Mouse (Mus musculus) WW6 (cell line): ENCODE measurements at regions not wholly inside any gene's neighbourhood (a gene's known extent, or its start where the extent isn't known, plus 50 kb on each side); places are given as distances from the start of the nearest gene placed in this dataset.
"Not testable (repeated sequence)": the region's sequence is repeated elsewhere in the genome, so short reads cannot be mapped to it uniquely, and the experiment has no call there.

ENCODE experiments used
- DNase-seq: peaks from one replicate; pipeline ENCODE4 v3.0.0-alpha.2; 2013; ENCODE audit warnings: low read depth, low spot score

DNA sequence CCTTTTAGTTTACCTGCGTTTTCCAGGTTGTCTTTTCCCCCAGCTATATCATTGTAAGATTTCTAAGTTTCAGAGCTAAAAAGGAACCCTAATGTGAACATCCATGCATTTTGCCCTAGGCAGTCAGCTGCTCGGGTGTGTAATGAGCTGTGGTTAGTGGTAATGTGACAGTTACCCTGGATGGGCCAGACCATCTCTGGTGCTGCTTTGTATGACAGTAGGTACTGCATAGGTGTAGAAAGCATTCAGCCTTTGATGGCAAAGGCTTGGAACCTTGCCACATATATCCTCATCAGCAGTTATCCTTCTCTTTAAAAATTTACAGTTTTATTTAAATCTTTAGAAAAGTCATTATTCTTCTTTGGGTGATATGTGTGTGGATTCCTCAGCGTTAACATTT is 222.5 kb downstream of the Dact1 start:
- DNase-seq, result no peak

DNA sequence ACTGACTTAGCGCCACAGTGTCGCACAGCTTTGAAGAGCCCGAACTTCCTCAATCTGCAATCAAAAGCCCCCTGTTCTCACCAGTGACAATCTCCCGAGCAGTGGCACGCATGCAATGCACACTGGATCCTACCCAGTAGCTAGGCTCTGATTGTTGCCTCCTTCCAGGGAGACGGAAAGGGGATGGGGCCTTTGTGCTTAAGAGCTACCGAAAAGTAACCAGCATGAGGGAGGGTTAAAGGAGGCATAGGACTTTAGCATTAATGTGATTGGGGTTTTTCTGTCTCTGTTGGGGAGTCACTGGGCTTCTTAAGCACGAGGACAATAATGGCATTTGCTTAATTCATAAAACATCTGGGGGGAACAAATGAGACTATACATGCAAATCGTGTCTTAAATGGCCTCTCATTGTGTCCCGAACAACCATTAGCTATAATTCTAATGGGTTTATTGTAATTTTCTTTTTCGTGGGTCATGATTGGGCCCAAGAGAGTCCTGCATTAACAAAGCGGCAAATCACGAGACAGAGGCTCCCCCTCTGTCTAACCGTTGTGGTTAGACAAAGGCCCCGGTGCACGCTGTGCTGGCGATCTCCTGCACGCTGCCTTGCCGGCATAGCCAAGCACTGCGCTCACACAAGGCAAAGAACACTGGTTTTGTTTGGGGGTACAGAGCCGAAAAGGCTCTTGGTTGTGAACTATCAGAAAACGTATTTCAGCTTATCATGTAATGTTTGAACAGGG is 223.2 kb downstream of the Dact1 start:
- no peak for DNase-seq

DNA sequence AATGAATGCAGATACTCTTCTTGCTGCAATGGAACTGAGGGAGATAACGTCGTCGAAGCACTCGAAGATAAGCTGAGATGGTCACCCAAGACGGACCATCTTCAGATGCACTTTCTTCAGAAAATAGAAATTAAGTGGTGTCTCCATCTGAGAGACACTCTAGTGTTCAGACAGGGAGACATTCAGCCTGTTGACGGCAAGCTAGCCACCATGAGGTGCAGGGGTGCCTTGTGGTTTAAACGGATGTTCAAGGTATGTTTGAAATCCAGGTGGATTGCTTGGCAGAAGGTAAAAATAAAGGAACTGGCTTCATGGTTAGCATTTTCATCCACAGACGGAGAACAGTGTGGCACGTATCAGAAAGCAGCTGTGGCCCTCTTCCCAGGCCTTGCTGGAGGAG is 224.0 kb downstream of the Dact1 start:
- DNase-seq, result no peak

DNA sequence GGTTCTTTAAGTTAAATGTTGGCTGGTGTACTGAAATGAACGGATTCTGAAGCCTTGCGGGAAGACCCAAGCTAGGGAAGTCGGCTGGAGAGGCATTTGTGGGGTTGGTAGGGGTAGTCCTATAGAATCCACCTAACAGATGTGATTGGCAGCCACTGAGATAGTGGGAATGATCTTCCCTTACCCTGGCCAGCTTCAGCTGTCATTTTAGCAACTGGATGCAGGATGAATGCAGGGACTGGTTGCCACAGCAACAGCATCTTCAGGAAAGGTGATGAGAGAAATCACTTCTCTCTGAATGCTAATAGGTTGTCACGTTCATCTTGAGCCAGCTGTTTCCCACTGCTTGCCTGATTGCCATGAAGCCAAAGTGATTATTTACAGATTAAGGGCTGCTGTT is 224.5 kb downstream of the Dact1 start:
- no peak for DNase-seq

DNA sequence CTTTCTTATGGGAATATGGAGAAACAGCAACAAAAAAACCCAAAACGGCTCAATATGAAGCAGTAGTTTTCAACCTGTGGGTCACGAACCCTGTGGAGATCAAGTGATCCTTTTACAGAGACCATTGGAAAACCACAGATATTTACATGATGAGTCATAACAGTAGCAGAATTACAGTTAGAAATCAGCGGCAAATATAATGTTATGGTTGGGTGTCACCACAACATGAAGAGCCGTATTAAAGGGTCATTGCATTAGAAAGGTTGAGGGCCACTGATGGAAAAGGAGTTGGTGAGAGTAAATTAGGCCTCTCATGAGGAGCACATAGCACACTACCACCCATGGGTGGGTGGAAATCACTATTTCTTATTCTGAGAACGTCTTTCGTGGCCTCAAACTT is 225.6 kb downstream of the Dact1 start:
- no peak for DNase-seq

DNA sequence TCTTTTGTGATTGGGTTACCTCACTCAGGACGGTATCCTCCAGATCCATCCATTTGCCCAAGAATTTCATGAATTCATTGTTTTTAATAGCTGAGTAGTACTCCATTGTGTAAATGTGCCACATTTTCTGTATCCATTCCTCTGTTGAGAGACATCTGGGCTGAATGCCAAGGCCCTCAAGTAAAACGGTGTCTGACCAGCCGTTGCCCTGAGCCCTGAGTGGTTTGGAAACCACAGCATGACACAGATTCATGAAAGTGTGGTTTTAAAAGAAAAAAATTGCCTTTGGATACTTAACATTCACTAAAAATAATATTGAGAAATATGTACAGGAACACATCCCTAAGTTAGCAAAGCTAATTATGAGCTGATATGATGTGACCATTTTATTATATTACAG is 226.1 kb downstream of the Dact1 start:
- not testable (repeated sequence) for DNase-seq

DNA sequence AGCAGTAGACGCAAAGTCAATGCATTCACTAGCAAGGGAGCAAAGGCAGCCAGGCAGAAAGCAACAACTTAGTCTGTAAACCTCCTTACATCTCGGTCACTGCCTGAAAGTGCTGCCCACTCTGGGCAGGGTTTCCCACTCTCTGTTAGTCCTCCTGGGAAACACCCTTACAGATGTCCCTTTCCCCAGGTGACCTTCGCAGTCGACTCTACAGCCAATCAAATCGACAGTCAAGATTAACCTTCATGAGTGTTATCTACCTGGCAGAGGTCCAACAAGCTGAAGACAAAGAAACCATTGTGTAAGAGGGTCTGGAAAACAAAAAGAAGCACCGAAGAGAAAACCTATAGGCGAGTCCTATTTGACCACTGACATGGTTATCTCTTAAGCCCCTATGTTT is 229.0 kb downstream of the Dact1 start:
- DNase-seq, result no peak

DNA sequence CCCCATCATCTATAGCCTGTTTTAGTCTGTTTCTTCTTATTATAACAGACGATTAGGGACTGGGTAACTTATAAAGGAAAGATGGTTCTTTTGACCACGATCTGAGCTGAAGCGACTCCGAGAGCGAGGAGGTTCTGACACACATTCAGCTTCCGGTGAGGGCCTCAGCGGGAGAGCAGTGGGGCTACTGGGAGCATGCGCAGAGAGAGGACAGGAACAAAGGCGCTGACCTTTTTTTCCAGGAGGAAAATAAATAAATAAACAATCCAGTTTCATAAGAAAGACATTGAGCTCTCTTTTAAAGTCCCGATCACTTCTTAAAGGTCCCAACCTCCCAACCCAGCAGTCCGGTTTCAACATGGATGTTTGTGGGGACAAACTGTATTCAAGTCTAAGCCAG is 230.6 kb downstream of the Dact1 start:
- no peak for DNase-seq

DNA sequence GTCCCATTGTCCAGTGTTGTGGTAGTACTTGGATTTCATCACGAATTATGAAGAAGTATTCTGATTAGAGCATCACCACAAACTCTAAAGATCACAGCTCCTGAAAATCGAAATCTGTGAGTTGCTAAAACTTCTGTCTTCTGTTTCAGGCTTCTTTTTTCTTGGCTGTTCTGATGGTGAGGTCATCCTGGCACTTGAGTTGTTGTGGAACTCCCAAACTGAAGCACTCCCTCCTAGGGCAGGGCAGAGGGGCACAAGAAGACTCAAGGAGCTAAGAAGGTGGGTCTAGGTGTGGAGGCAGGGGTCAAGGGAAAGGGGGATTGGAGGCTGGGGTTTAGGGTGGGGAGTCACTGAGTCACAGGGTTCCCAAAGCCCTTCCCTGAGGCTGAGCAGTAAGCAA is 232.3 kb downstream of the Dact1 start:
- DNase-seq, result no peak

DNA sequence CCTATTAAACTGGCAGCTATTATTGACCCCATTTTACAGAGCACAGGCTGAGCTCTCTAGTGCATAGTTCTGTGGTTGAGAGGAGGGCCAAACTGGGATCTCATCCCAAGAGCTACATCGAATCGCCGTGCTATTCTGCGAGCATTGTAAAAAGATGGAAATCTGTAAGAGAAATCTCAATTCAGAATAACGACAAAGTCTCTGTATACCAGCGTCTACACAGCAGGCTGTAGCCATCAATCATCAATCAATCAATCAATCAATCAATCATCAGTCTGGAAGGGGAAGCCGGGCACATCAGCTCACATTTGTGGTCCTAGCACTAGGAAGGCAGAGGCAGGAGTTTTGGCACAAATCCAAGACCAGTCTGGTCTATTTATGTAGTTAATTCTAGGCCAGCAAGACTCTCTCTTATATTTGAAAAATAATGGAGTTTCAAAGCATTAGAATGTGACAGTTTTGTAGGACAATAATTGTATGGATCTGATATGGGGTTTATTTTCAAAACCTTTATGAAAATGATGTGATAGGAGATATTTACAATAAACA is 234.0 kb downstream of the Dact1 start:
- no peak for DNase-seq

DNA sequence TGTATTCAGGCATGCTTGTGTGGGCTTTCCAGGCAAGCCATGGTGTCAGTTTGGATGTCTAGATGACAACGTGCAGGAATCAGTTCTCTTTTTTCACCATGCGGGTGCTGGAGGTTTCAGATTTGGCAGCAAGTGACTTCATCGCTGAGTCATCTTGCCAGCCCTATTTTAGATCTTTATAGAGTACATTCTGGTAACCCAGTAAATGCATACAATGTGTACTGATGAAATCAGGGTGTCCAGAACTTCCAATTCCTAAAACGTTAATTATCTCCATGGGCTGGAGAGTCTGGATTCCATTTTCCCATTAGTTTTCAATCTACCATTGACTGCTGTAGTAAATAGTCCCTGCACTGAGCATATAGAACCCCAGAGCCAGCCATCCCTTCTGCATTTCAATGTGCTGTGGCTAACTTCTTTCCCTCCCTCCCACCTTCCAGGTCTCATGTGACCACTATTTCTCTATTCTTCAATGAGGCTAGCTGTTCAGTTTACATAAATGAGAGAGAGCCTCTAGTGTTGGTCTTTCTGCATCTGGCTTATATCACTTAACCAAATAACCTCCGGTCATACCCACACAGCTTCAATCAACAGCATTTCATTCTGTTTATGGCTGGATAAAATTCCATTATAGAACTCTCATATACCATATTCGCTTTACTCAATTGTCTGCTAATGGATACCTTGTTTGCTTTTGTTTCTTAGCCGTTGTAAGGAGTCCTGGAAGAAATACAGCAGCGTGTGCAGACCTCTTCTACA is 234.9 kb downstream of the Dact1 start:
- DNase-seq, result no peak

DNA sequence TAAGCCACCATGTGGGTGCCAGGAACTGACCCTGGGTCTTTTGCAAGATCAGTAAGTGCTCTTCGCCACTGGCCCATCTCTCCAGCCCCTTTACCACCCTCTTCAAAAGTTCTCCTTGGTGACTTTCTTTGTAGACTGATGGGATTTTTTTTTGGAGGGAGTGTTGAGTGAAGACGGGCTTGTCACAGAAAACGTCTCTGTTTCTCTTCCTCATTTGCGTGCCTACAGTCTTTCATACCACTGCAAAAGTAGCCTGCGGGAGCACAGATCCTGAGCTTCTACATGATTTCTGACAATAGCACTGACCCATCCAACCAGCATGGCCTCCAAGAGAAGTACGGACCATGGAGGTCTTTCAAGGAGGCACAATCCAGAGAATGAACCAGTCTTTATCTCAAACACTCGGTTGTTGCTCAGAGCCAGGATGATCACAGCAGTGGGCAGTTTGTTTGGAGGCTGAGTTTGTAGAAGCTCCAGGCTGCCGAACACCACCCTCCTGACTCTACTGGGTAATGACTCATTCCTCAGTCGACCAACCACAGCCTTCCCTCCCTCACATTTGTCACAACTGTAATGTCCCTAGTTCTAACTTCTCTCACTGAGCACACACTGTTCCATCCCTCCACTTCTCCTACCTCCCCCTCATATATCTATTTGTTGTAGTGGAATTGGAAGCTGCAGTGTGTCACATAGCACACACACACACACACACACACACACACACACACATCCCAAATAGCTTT is 237.0 kb downstream of the Dact1 start:
- no peak for DNase-seq

DNA sequence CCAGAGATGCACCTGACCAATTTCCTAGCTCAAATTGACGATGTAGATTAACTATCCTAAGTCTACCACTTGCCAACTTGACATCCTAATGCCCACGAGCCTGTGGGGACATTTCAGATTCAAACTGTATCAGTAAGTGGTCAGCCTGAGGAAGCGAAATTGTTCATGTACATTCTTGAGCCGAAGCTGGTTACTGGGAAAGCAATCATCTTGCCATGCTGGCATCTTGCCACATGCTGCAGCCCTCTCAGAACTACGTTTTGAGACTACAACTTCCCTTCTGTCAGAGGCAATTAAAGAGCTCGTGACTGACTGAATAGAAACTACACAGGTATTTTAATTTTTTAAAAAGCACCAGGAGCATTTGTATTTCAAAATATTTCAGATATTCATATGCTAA is 239.7 kb downstream of the Dact1 start:
- no peak for DNase-seq

DNA sequence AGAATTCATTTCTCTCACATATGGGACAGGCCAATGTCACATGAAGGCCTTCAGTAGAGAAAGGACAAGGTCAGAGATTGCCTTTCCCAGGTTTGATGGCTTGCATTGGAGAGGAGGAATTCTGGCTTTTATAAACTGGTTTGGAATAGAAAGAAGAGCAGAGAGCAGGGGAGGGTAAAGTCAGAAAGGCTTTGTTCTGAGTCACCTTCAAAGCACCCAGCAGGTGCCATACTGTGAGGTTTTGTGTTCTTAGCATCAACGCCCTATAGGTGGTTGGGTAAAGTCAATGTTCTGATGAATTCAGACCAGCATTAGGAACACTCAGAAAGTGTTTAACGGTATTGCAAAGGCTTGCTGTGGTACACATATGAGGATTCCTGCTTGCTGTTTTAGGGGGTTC is 244.5 kb downstream of the Dact1 start:
- DNase-seq, result no peak

DNA sequence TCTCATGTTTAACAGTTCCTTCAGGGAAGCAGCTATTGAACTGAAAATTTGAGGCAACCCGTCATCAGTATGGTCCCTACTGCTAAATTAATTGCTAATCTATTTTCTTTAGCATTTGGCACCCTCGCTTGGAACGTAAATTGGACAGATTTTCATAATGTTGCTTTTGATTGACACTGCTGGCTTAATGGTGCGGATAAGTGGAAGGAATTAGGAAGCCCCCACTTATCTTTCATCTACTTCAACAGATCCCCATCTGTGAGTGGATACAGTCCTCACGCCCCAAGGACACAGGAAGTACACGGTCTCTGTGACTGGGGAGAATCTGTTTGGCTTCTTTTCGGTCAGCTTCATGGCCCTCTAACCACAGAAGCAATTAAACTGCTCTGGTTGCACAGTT is 251.6 kb downstream of the Dact1 start:
- no peak for DNase-seq

DNA sequence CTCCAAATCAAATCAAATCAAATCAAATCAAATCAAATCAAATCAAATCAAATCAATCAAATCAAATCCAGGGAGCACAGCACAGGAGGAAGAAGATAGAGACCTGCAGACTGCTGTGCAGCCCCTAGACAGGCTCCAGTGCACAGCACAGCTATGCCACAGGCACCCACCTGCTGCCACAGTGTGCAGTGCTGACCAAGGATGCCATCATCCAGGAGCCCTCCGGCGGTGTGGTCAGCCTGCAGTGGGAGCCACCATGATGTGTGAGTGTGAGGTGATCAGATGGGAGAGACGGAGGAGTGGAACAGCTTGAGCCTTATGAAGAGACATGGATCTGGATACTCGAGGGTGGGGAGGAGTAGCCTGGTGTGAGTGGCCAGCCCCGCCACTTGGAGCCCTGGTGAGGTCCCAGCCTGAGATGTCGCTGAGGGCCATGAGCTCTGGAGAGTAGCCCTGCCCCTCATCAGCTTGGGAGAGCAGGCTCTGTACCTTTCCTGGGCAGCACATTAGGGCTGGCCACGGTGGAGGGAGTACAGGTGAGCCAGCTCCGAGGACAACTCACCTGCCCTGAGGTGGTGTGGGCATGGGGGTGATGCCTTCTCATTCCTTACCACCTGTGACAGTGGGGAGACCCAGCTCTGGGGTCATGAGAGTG is 252.4 kb downstream of the Dact1 start:
- no peak for DNase-seq

DNA sequence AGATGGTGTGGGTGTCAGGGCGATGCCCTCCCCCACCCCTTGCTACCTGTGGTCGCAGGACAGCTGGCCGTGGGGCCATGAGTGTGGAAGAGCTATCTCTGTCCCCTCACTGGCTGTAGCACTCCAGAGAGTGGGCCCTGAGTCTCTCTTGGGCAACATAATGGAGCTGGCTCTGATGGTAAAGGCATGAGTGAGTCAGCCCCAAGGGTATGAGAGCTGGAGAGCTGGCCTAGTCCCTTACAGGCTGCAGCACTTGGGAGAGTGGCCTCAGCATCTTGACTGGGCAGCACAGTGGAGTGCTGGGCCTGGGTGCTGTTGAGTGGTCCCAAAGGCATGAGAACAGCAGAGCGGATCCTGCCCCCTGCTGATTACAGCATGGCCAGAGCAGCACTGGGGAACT is 253.5 kb downstream of the Dact1 start:
- DNase-seq, result no peak

DNA sequence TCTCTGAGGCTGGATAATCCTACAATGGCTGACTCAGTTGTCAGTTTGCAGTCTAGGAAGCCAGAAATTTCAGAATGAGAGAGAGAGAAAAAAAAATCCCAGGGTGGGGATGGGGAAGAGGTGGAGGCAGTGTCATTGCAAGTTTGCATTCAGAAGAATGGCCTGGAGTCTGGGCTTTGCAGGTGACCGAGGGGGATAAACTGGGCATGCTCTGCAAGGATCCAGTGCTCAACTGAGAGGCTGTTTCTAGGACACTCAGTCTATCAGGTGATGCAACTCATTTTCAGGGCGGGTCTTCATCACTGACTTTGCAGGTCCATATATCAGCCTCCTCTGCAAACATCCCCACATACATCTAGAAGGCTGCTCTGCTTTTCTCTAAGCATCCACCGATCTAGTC is 256.7 kb downstream of the Dact1 start:
- no peak for DNase-seq

DNA sequence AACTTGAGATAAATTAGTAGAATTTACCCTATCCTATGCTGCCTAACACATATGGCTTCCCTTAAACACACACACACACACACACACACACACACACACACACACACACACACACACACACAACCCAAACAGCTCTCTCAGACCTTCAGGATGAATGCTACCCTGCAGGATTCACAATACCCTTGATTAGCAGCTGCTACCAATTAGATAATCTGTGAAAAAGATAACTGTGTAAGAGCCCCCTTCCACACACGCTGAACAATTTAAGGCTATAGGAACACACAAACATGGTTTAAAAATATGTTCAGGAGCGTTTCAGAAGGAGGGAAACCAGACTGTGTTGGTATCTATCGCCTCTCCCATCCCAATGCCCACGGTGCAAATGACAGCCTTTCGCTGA is 258.6 kb downstream of the Dact1 start:
- DNase-seq, result no peak

DNA sequence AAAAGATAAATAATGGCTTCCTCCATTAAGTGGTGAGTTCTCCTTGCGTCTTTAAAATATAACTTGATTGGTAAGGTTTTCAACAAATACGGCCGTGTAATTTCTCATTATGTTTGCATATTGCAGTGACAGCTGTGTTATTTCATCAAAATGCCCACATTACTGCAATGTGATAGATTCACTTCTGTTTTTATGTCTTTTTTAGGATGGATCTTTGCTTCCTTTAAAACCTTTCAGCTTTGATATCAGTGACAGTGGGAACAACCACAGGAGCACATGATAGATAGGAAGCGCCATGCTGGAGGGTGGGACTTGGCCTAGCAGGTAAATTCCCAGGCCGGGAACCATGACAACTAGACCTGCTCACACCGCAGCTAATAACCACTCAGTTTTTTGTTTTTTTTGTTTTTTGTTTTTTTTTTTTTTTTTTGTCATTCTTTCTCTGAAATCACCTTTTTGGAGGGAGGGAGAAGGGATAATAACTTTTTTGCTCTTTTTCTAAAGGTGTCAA is 259.3 kb downstream of the Dact1 start:
- no peak for DNase-seq

DNA sequence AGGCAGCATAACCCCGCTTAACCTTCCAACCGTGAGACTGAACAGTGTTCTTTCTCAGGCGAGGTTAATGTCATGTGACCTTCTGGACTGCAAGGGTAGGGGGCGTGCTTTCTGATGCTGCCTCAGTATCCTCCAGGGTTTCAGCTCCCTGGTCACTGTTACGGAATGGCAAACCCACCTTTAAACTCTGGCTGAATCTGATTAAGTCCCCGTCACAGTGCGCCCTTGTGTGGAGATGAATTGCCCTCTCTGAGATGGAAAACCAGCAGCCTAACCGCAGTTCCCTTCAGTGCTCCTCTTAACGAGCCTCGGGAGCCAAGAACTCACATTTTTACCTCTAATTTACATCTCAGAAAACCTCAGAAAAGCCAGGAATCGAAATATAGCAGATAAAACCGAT is 260.0 kb downstream of the Dact1 start:
- DNase-seq, result no peak

DNA sequence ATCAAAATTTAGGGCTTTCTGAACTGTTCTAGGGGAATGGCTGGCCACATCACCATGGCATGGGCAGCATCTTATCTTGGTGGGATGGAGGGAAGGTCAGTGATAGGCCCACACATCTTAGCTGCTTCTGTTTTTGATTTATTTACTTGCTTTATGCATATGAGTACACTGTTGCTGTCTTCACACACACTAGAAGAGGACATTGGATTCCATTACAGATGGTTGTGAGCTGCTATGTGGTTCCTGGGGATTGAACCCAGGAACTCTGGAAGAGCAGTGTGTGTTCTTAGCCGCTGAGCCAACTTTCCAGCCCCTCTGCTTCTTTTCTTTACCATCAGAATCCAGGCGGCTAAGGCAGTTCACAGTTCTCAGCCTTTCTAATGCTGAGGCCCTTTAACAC is 260.4 kb downstream of the Dact1 start:
- no peak for DNase-seq
